Mouse (Mus musculus): ENCODE results near the gene Uba52. TPM values are rescaled to one million over a fixed set of nuclear protein-coding genes. Genes with fewer than 3 reads are reported as not detected.

Uba52 gene
- polyA plus RNA-seq, 2 experiments = 1,113 to 1,844 TPM

GRCm38 (mm10) chr8:70553740-70554139, 43.1 kb upstream of the Uba52 start:
- DNase-seq (ENCODE audit: low spot score) = no peak
- H3K27me3 ChIP-seq (ENCODE audit: control insufficient read depth, insufficient read depth, low read length) = no peaks in the 10 kb centered on the region
- no peaks in the 10 kb centered on the region for H3K4me1 ChIP-seq (ENCODE audit: control insufficient read depth, insufficient read depth, low read length)
- no peak overlapping the region for H3K9ac ChIP-seq (ENCODE audit: low read depth, low read length, severe bottlenecking)
- no peak overlapping the region for H3K27ac ChIP-seq (replicated peaks; ENCODE audit: low read depth, low read length)
- ATAC-seq (ENCODE audit: low FRiP score, low read depth) = no peak
- no peaks in the 10 kb centered on the region for H3K36me3 ChIP-seq (ENCODE audit: control insufficient read depth, insufficient read depth, low read length)
- TF ChIP-seq POLR2A (IDR thresholded peaks at IDR 0.05; ENCODE audit: borderline replicate concordance, extremely low read depth, insufficient read depth, insufficient read length) = no peak
- H3K4me3 ChIP-seq (replicated peaks; ENCODE audit: low read length) = no peak overlapping the region
- no peaks in the 10 kb centered on the region for H3K9me3 ChIP-seq (ENCODE audit: control insufficient read depth, low read length)
- no peak overlapping the region for H3K4me2 ChIP-seq (replicated peaks; ENCODE audit: low read depth, low read length, severe bottlenecking)

- 72% methylated on average over 1 of the region's 1 CpGs for WGBS
- no peaks in the 10 kb centered on the region for H3K9me3 ChIP-seq (ENCODE audit: control insufficient read depth, low read length)
- H3K4me3 ChIP-seq (replicated peaks; ENCODE audit: low read length) = no peak overlapping the region
- no peaks in the 10 kb centered on the region for H3K27me3 ChIP-seq (ENCODE audit: control insufficient read depth, insufficient read depth, low read length)
- H3K4me2 ChIP-seq (replicated peaks; ENCODE audit: low read depth, low read length, severe bottlenecking) = no peak overlapping the region
- no peaks in the 10 kb centered on the region for H3K36me3 ChIP-seq (ENCODE audit: control insufficient read depth, insufficient read depth, low read length)
- TF ChIP-seq POLR2A (IDR thresholded peaks at IDR 0.05; ENCODE audit: borderline replicate concordance, extremely low read depth, insufficient read depth, insufficient read length) = no peak
- no peak overlapping the region for H3K9ac ChIP-seq (ENCODE audit: low read depth, low read length, severe bottlenecking)
- H3K27ac ChIP-seq (replicated peaks; ENCODE audit: low read depth, low read length) = no peak overlapping the region
- no peak for DNase-seq (ENCODE audit: low spot score)
- no peak for ATAC-seq (ENCODE audit: low FRiP score, low read depth)
- H3K4me1 ChIP-seq (ENCODE audit: control insufficient read depth, insufficient read depth, low read length) = no peaks in the 10 kb centered on the region
These were observed 42.2 kb upstream of the Uba52 start for GRCm38 (mm10) chr8:70552836-70553235.

GRCm38 (mm10) chr8:70551558-70552161, 41.1 kb upstream of the Uba52 start:
- Histone ChIP-seq H3K4me2 (replicated peaks; ENCODE audit: low read depth, low read length, severe bottlenecking) (no peak overlapping the region), H3K9ac (ENCODE audit: low read depth, low read length, severe bottlenecking) (no peak overlapping the region), H3K9me3 (ENCODE audit: control insufficient read depth, low read length) (no peaks in the 10 kb centered on the region), H3K27me3 (ENCODE audit: control insufficient read depth, insufficient read depth, low read length) (no peaks in the 10 kb centered on the region), H3K36me3 (ENCODE audit: control insufficient read depth, insufficient read depth, low read length) (no peaks in the 10 kb centered on the region), H3K4me3 (replicated peaks; ENCODE audit: low read length) (no peak overlapping the region), H3K4me1 (ENCODE audit: control insufficient read depth, insufficient read depth, low read length) (no peaks in the 10 kb centered on the region), H3K27ac (replicated peaks; ENCODE audit: low read depth, low read length) (no peak overlapping the region)
- 69% methylated on average over 3 of the region's 3 CpGs for WGBS
- DNase-seq (ENCODE audit: low spot score) = no peak
- ATAC-seq (ENCODE audit: low FRiP score, low read depth) = no peak
- TF ChIP-seq POLR2A (IDR thresholded peaks at IDR 0.05; ENCODE audit: borderline replicate concordance, extremely low read depth, insufficient read depth, insufficient read length) = no peak

GRCm38 (mm10) chr8:70549412-70550184, 39.0 kb upstream of the Uba52 start:
- no peaks in the 10 kb centered on the region for H3K27me3 ChIP-seq (ENCODE audit: control insufficient read depth, insufficient read depth, low read length)
- H3K4me3 ChIP-seq (replicated peaks; ENCODE audit: low read length) = no peak overlapping the region
- H3K4me1 ChIP-seq (ENCODE audit: control insufficient read depth, insufficient read depth, low read length) = no peaks in the 10 kb centered on the region
- no peak overlapping the region for H3K4me2 ChIP-seq (replicated peaks; ENCODE audit: low read depth, low read length, severe bottlenecking)
- no peak overlapping the region for H3K27ac ChIP-seq (replicated peaks; ENCODE audit: low read depth, low read length)
- 90% methylated on average over 10 of the region's 10 CpGs for WGBS
- H3K36me3 ChIP-seq (ENCODE audit: control insufficient read depth, insufficient read depth, low read length) = no peaks in the 10 kb centered on the region
- ATAC-seq (ENCODE audit: low FRiP score, low read depth) = no peak
- no peak overlapping the region for H3K9ac ChIP-seq (ENCODE audit: low read depth, low read length, severe bottlenecking)
- no peak for DNase-seq (ENCODE audit: low spot score)
- TF ChIP-seq POLR2A (IDR thresholded peaks at IDR 0.05; ENCODE audit: borderline replicate concordance, extremely low read depth, insufficient read depth, insufficient read length) = no peak
- no peaks in the 10 kb centered on the region for H3K9me3 ChIP-seq (ENCODE audit: control insufficient read depth, low read length)

GRCm38 (mm10) chr8:70547762-70548161, 37.2 kb upstream of the Uba52 start:
- Histone ChIP-seq H3K4me3 (replicated peaks; ENCODE audit: low read length) (no peak overlapping the region), H3K36me3 (ENCODE audit: control insufficient read depth, insufficient read depth, low read length) (no peaks in the 10 kb centered on the region), H3K9me3 (ENCODE audit: control insufficient read depth, low read length) (no peaks in the 10 kb centered on the region), H3K4me2 (replicated peaks; ENCODE audit: low read depth, low read length, severe bottlenecking) (no peak overlapping the region), H3K27ac (replicated peaks; ENCODE audit: low read depth, low read length) (no peak overlapping the region), H3K9ac (ENCODE audit: low read depth, low read length, severe bottlenecking) (no peak overlapping the region), H3K4me1 (ENCODE audit: control insufficient read depth, insufficient read depth, low read length) (no peaks in the 10 kb centered on the region), H3K27me3 (ENCODE audit: control insufficient read depth, insufficient read depth, low read length) (no peaks in the 10 kb centered on the region)
- WGBS = 92% methylated on average over 6 of the region's 6 CpGs
- no peak for TF ChIP-seq POLR2A (IDR thresholded peaks at IDR 0.05; ENCODE audit: borderline replicate concordance, extremely low read depth, insufficient read depth, insufficient read length)
- ATAC-seq (ENCODE audit: low FRiP score, low read depth) (no peak), DNase-seq (ENCODE audit: low spot score) (no peak)
